Mouse (Mus musculus) forebrain, postnatal 0 days (tissue): ENCODE results near the gene Stac. TPM values are rescaled to one million over a fixed set of nuclear protein-coding genes. Genes with fewer than 3 reads are reported as not detected.

ENCODE experiments used
- ATAC-seq: fragments of 200-750 bp; cut with Nextera tagmentation; 2 replicates; pipeline ENCODE4 v1.8.0; 2017; ENCODE audit warnings: mild to moderate bottlenecking, moderate library complexity
- DNase-seq: peaks from one replicate; pipeline ENCODE4 v3.0.0-alpha.2; 2015
- H3K27ac ChIP-seq: fragments of 300-500 bp; sonication (generic); 2 replicates; pipeline ENCODE4 v1.5.1; 2014; ENCODE audit warnings: low read depth, mild to moderate bottlenecking, antibody characterized with exemption, low read length, moderate library complexity, mixed read lengths
- H3K27me3 ChIP-seq: fragments of 300-500 bp; sonication (generic); 2 replicates; pipeline ENCODE4 v1.6.1; 2014; ENCODE audit warnings: mild to moderate bottlenecking, low read length, mixed read lengths; ENCODE audit not compliant: insufficient read depth
- H3K36me3 ChIP-seq: fragments of 300-500 bp; sonication (generic); 2 replicates; pipeline ENCODE4 v1.6.1; 2014; ENCODE audit warnings: mild to moderate bottlenecking, moderate library complexity; ENCODE audit not compliant: insufficient read depth
- H3K4me1 ChIP-seq: fragments of 300-500 bp; sonication (generic); 2 replicates; pipeline ENCODE4 v1.6.1; 2014; ENCODE audit warnings: antibody characterized with exemption; ENCODE audit not compliant: insufficient read depth
- H3K4me2 ChIP-seq: fragments of 300-500 bp; sonication (generic); 2 replicates; pipeline ENCODE4 v1.6.1; 2014; ENCODE audit warnings: low read depth, mild to moderate bottlenecking, moderate library complexity
- H3K4me3 ChIP-seq: fragments of 300-500 bp; sonication (generic); 2 replicates; pipeline ENCODE4 v1.5.1; 2014; ENCODE audit warnings: low read depth, low read length, mixed read lengths
- H3K9ac ChIP-seq: fragments of 300-500 bp; sonication (generic); 2 replicates; pipeline ENCODE4 v1.6.1; 2014; ENCODE audit warnings: mild to moderate bottlenecking
- H3K9me3 ChIP-seq: fragments of 300-500 bp; sonication (generic); 2 replicates; pipeline ENCODE4 v1.6.1; 2016; ENCODE audit warnings: low read length
- CTCF ChIP-seq: sonication (generic); IDR thresholded peaks from 2 replicates; pipeline ENCODE4 v1.5.1; 2016; ENCODE audit warnings: antibody characterized with exemption, control low read depth, low read depth
- WGBS: fragments of 180-500 bp; shearing (Covaris S2); extraction: QIAGEN DNeasy Blood & Tissue Kit; methylation state at CpG from one replicate; pipeline ENCODE4 v1.1.7; 2014; 5-methylcytosine and 5-hydroxymethylcytosine counted together
- polyA plus RNA-seq: library from polyadenylated mRNA; unstranded; fragments of >200 nt; fragmentation: Nextera tagmentation; extraction: Ambion mirVana; gene quantifications from 2 replicates; pipeline ENCODE4 v1.2.1, GENCODE M21; 2015
- total RNA-seq: library from RNA; depleted of rRNA; stranded (reverse); fragments of >200 nt; gene quantifications from 2 replicates; pipeline ENCODE4 v1.2.3, GENCODE M21; 2014

Stac gene
- total and polyA plus RNA-seq, 2 experiments from 2014 or later = 7.1 to 7.5 TPM

DNA sequence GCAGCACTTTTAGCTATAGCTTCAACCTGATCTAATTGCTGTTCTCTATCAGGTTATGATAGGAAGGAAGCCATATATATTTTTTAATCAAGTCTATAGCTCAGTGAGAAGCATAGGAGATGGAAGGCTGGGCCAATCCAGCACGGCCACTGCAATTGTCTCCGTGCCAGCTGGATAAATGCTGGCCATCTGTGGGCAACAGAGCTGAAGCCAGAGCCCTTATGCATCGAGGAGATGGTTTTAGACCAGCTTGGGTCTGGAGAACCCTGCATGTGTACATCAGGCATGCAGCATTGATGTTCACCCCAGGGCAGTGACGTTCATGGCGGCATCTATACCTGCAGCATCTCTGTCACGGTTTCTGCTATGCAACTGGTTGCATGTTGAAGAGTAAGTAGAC is 20.3 kb downstream of the Stac start:
- no peak for DNase-seq
- H3K9ac ChIP-seq = no peak overlapping the region
- H3K9me3 ChIP-seq = no peaks in the 10 kb centered on the region
- 83% methylated on average over 6 of the region's 6 CpGs for WGBS
- H3K27me3 ChIP-seq = no peaks in the 10 kb centered on the region
- no peak overlapping the region for H3K4me3 ChIP-seq
- H3K4me2 ChIP-seq = no peak overlapping the region
- no peaks in the 10 kb centered on the region for H3K4me1 ChIP-seq
- ATAC-seq = no peak
- TF ChIP-seq CTCF = no peak
- H3K36me3 ChIP-seq = no peaks in the 10 kb centered on the region
- no peak overlapping the region for H3K27ac ChIP-seq

DNA sequence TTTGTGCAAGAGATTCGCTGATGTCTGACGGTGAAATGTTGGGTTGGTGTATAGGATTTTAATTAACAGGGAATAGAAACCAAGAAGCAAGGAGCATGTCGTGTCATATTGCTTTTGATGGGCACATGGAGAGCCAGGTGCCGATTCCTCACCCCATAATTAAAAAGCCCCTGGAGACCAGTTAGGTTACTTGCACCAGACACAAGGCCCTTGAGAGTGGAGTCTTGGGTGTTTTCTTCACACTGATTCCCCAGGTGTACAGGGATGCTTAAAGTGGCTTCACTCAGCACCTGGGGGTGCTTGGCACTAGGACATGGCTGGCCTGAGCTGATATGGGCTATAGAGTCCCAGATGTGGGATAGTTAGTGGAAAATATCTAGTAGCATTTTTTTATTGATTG is 35.1 kb downstream of the Stac start:
- TF ChIP-seq CTCF = no peak
- DNase-seq (no peak), ATAC-seq (no peak)
- H3K27me3 ChIP-seq = no peaks in the 10 kb centered on the region
- H3K4me3 ChIP-seq = no peak overlapping the region
- H3K4me2 ChIP-seq = no peak overlapping the region
- no peaks in the 10 kb centered on the region for H3K4me1 ChIP-seq
- H3K9ac ChIP-seq = no peak overlapping the region
- H3K9me3 ChIP-seq = no peaks in the 10 kb centered on the region
- H3K27ac ChIP-seq = no peak overlapping the region
- 92% methylated on average over 4 of the region's 4 CpGs for WGBS
- H3K36me3 ChIP-seq = no peaks in the 10 kb centered on the region

DNA sequence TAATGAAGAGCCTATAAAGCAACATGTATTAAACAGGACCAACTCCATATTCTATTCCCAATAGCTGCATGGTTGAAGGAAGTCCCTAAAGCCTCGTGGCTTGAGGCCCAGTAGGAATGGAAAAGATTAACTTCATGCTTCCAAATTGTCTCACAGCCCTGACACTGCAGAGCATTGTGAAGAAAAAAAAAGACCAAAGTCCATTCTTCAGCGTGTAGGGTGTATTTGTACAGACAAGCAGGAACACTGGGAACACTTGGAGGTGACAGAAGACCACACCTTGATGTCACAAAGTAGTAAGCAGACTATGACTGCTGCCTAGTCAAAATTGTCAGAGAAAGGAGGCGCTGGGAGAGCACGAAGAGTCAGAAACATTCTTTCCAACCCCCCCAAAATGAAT is 45.9 kb downstream of the Stac start:
- DNase-seq (no peak), ATAC-seq (no peak)
- no peak overlapping the region for H3K27ac ChIP-seq
- H3K27me3 ChIP-seq = no peaks in the 10 kb centered on the region
- H3K9ac ChIP-seq = no peak overlapping the region
- H3K4me1 ChIP-seq = no peaks in the 10 kb centered on the region
- no peak for TF ChIP-seq CTCF
- no peak overlapping the region for H3K4me2 ChIP-seq
- WGBS = 78% methylated on average over 4 of the region's 4 CpGs
- no peaks in the 10 kb centered on the region for H3K36me3 ChIP-seq
- H3K9me3 ChIP-seq = no peaks in the 10 kb centered on the region
- H3K4me3 ChIP-seq = no peak overlapping the region

DNA sequence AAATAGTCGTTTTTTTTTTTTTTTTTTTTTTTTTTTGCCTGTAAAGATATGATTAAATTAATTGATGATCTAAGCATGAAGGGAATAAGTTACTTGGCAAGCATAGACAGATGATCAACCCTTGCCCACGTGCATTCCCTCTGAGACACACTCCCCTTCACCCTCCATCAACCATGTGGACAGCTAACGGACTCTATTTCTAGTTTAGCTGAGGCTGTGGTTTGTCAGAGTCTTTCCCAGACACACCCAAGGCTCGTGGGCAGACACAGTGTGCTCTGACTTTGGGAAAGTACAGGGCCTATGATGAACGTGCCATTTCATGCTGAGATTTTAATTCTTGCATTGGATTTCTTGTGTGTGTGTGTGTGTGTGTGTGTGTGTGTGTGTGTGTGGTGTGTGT is 46.8 kb downstream of the Stac start:
- no peaks in the 10 kb centered on the region for H3K4me1 ChIP-seq
- H3K36me3 ChIP-seq = no peaks in the 10 kb centered on the region
- H3K4me3 ChIP-seq = no peak overlapping the region
- 68% methylated on average over 5 of the region's 5 CpGs for WGBS
- ATAC-seq (no peak), DNase-seq (no peak)
- no peak overlapping the region for H3K27ac ChIP-seq
- no peaks in the 10 kb centered on the region for H3K9me3 ChIP-seq
- H3K9ac ChIP-seq = no peak overlapping the region
- no peaks in the 10 kb centered on the region for H3K27me3 ChIP-seq
- no peak overlapping the region for H3K4me2 ChIP-seq
- no peak for TF ChIP-seq CTCF

DNA sequence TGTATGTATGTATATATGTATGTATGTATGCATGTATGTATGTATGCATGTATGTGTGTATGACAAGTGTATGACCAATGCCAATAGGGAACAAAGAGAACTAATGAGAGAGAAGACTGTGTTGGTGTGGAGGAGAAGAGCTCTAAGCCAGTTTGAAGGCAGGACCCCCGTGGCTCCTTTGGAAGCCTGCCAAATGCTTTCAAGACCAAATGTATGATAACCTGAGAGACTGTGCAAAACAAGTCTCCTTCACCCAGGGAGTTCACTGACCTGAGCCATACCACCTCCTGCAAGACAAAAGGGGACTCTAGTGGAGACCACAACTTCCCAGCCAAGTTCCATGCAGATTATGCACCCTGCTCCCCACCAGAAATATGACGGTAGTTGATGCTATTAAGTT is 52.5 kb downstream of the Stac start:
- Histone ChIP-seq H3K4me3 (no peak overlapping the region), H3K9ac (no peak overlapping the region), H3K36me3 (no peaks in the 10 kb centered on the region), H3K27ac (no peak overlapping the region), H3K9me3 (no peaks in the 10 kb centered on the region), H3K4me2 (no peak overlapping the region), H3K4me1 (no peaks in the 10 kb centered on the region), H3K27me3 (no peaks in the 10 kb centered on the region)
- TF ChIP-seq CTCF = no peak
- no peak for ATAC-seq
- WGBS = 34% methylated on average over 2 of the region's 2 CpGs
- DNase-seq = no peak

DNA sequence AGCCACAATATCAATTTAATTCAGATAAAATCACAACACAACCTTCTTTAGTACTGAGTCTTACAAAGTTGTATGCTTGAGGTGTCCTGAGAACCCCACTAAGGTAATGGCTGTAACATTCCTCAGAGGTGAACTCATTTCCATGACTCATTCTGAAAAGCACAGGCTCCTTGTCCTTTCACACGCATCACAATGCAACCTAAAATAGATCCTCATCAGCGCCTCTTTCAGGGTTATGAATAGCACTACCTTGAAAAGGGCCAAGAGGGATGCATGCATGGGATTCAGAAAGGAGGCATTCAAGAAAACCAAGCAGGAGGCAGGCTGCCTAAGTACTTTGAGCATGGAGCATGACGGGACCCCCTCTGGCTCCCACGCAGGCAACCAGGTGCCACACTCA is 57.3 kb downstream of the Stac start:
- no peak overlapping the region for H3K9ac ChIP-seq
- no peak overlapping the region for H3K4me2 ChIP-seq
- no peaks in the 10 kb centered on the region for H3K9me3 ChIP-seq
- H3K4me3 ChIP-seq = no peak overlapping the region
- no peak for DNase-seq
- no peak for ATAC-seq
- H3K27me3 ChIP-seq = no peaks in the 10 kb centered on the region
- H3K27ac ChIP-seq = no peak overlapping the region
- WGBS = 21% methylated on average over 4 of the region's 4 CpGs
- H3K4me1 ChIP-seq = no peaks in the 10 kb centered on the region
- TF ChIP-seq CTCF = no peak
- no peaks in the 10 kb centered on the region for H3K36me3 ChIP-seq

DNA sequence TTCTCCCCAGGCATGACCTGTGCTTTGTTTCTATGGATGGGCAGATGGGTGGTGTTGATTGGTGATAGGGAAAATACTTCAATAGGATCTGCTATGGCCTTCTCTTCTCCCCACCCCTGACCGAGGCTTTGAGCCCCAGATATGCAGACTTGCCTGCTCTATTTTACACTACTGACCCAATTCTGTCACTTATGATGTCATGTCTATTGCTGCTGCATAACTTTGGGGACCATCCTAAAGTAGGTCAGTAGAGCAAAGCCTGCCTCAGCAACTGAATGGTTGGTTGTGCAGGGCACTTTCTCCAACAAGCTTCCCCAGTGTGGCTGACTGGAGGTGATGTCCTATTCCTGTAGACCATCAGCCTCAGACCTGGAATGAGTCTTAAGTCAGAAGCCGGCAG is 69.0 kb downstream of the Stac start:
- no peak for ATAC-seq
- Histone ChIP-seq H3K27ac (no peak overlapping the region), H3K9me3 (no peaks in the 10 kb centered on the region), H3K27me3 (no peaks in the 10 kb centered on the region), H3K4me3 (no peak overlapping the region), H3K4me1 (no peaks in the 10 kb centered on the region), H3K36me3 (no peaks in the 10 kb centered on the region), H3K4me2 (no peak overlapping the region), H3K9ac (no peak overlapping the region)
- no peak for DNase-seq
- 68% methylated on average over 2 of the region's 2 CpGs for WGBS
- TF ChIP-seq CTCF = no peak

DNA sequence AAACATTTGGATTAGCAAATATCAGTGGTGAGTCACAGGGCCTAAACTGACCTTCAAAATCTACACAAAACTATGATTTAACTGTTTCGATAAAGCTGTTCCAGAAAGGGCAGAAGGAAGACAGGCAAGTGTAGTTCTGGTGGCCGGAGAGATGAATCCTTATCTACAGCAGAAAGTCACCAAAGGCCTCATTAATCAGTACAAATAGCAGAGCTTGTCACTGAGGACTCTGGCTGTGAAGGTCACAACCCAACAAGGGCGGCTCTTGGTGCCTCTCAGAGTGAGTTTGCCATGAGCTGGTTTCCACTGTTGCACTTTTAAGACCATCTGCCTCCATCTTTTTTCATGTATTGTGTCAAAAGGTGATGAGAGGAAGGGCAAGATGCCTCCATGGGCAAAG is 78.8 kb downstream of the Stac start:
- H3K4me2 ChIP-seq = no peak overlapping the region
- WGBS = 93% methylated on average over 3 of the region's 3 CpGs
- H3K27me3 ChIP-seq = no peaks in the 10 kb centered on the region
- H3K4me1 ChIP-seq = no peaks in the 10 kb centered on the region
- H3K9me3 ChIP-seq = no peaks in the 10 kb centered on the region
- no peak for TF ChIP-seq CTCF
- H3K4me3 ChIP-seq = no peak overlapping the region
- no peak overlapping the region for H3K9ac ChIP-seq
- no peak for ATAC-seq
- H3K27ac ChIP-seq = no peak overlapping the region
- H3K36me3 ChIP-seq = no peaks in the 10 kb centered on the region
- DNase-seq = no peak
